26 mouse cellular contexts compared by ENCODE assay signal in genomic region chr11:99493574-99493850, GRCm38 (mm10). TPM values are rescaled to one million over a fixed set of nuclear protein-coding genes. Genes with fewer than 3 reads are reported as not detected.
DNase-seq lines count a peak whose midpoint lies in the region; ATAC-seq and TF ChIP-seq lines count a peak whose summit lies in the region.
"Had no signal": no experiment of that assay in that cellular context is flagged by ENCODE, and none has a peak within 500 bp of the region (broad histone marks: within the 10 kb centered on the region; RNA-seq: fewer than 3 reads in every experiment).

No protein-coding gene starts in this region.

- no peaks in the 10 kb centered on the region for H3K9me3 ChIP-seq in kidney, embryonic 15.5 days (replicated peaks)
- H3K9me3 ChIP-seq in midbrain, embryonic 14.5 days (ENCODE audit: control insufficient read depth, low read length) = no peaks in the 10 kb centered on the region
- no peaks in the 10 kb centered on the region for H3K9me3 ChIP-seq in midbrain, embryonic 11.5 days (ENCODE audit: control insufficient read depth, low read length)
- H3K9me3 ChIP-seq: forebrain, embryonic 13.5 days; hindbrain, embryonic 15.5 days; midbrain, embryonic 10.5 days had no signal

- no peak for TF ChIP-seq CTCF in small intestine, adult 2 months (IDR thresholded peaks at IDR 0.05; ENCODE audit: extremely low read depth, insufficient read length, insufficient replicate concordance, low read depth, low read length)

- TF ChIP-seq POLR2A in small intestine, adult 2 months (IDR thresholded peaks at IDR 0.05; ENCODE audit: low read depth, low read length) = no peak

- H3K27me3 ChIP-seq in kidney, embryonic 15.5 days = no peaks in the 10 kb centered on the region
- H3K27me3 ChIP-seq in midbrain, embryonic 14.5 days (ENCODE audit: control insufficient read depth, insufficient read depth, low read length) = no peaks in the 10 kb centered on the region
- H3K27me3 ChIP-seq in midbrain, embryonic 11.5 days (ENCODE audit: control insufficient read depth, insufficient read depth, low read length) = no peaks in the 10 kb centered on the region
- H3K27me3 ChIP-seq in small intestine, adult 2 months (ENCODE audit: control insufficient read depth, insufficient read depth, low read length) = no peaks in the 10 kb centered on the region
- H3K27me3 ChIP-seq: forebrain, embryonic 13.5 days; hindbrain, embryonic 15.5 days had no signal

- DNase-seq in kidney, postnatal 4 days = no peak
- peak; percentile 15 for DNase-seq in midbrain, embryonic 14.5 days
- no peak for DNase-seq in midbrain, embryonic 11.5 days (ENCODE audit: low spot score, missing footprints)
- no peak for DNase-seq in left cerebral cortex, adult 9 months (ENCODE audit: low spot score in 2 of 2)
- no peak for DNase-seq in ovary, adult 18-20 months (ENCODE audit: low spot score)
- DNase-seq: adrenal gland, postnatal 14 days; B cell, adult 2 months; cerebellum, adult 11 months; cerebellum, postnatal 10 days; gastrocnemius, postnatal 10 days; heart, postnatal 36 days; right cerebral cortex, postnatal 4 days; thymus, postnatal 4 days had no signal

- no peak for ATAC-seq in kidney, embryonic 15.5 days (replicated peaks; ENCODE audit: low FRiP score)
- ATAC-seq in midbrain, embryonic 14.5 days (ENCODE audit: low FRiP score, low TSS enrichment) = no peak
- no peak for ATAC-seq in midbrain, embryonic 11.5 days (ENCODE audit: low FRiP score)
- ATAC-seq: activated CD4-positive, CD25-positive, alpha-beta regulatory T cell, adult 4 months; forebrain, embryonic 13.5 days had no signal

- H3K4me3 ChIP-seq in kidney, embryonic 15.5 days (replicated peaks) = no peak overlapping the region
- H3K4me3 ChIP-seq in midbrain, embryonic 14.5 days (replicated peaks; ENCODE audit: low read depth, low read length) = no peak overlapping the region
- no peak overlapping the region for H3K4me3 ChIP-seq in midbrain, embryonic 11.5 days (ENCODE audit: low read depth, low read length)
- no peak overlapping the region for H3K4me3 ChIP-seq in small intestine, adult 2 months (ENCODE audit: low read depth, low read length)
- H3K4me3 ChIP-seq: erythroblast, embryonic 14.5 days; forebrain, embryonic 13.5 days; hindbrain, embryonic 15.5 days; midbrain, embryonic 10.5 days had no signal

- no peak overlapping the region for H3K9ac ChIP-seq in kidney, embryonic 15.5 days
- H3K9ac ChIP-seq in midbrain, embryonic 14.5 days (replicated peaks; ENCODE audit: low read length) = no peak overlapping the region
- no peak overlapping the region for H3K9ac ChIP-seq in midbrain, embryonic 11.5 days (ENCODE audit: low read length)
- H3K9ac ChIP-seq: forebrain, embryonic 13.5 days; hindbrain, embryonic 15.5 days; liver, embryonic 14.5 days had no signal

- H3K4me1 ChIP-seq in kidney, embryonic 15.5 days = peaks cover 7% of the 10 kb centered on the region
- H3K4me1 ChIP-seq in midbrain, embryonic 14.5 days (ENCODE audit: control insufficient read depth, insufficient read depth, low read length) = no peaks in the 10 kb centered on the region
- H3K4me1 ChIP-seq in midbrain, embryonic 11.5 days (ENCODE audit: control insufficient read depth, insufficient read depth, low read length) = peaks cover 2% of the 10 kb centered on the region; the same call in 1 of the 2 replicates
- H3K4me1 ChIP-seq in small intestine, adult 2 months (ENCODE audit: control insufficient read depth, insufficient read depth, insufficient read length, low read length) = peaks cover 31% of the 10 kb centered on the region
- H3K4me1 ChIP-seq: hindbrain, embryonic 15.5 days had no signal

- 15% methylated on average over 5 of the region's 5 CpGs for WGBS in kidney, embryonic 15.5 days
- 58% methylated on average over 5 of the region's 5 CpGs for WGBS in midbrain, embryonic 14.5 days
- WGBS in midbrain, embryonic 11.5 days = 71% methylated on average over 5 of the region's 5 CpGs
- 18% methylated on average over 5 of the region's 5 CpGs for WGBS in small intestine, adult 2 months

- no peaks in the 10 kb centered on the region for H3K36me3 ChIP-seq in kidney, embryonic 15.5 days
- H3K36me3 ChIP-seq in midbrain, embryonic 14.5 days (ENCODE audit: control insufficient read depth, insufficient read depth, low read length) = no peaks in the 10 kb centered on the region
- H3K36me3 ChIP-seq in midbrain, embryonic 11.5 days (ENCODE audit: control insufficient read depth, insufficient read depth, low read length) = no peaks in the 10 kb centered on the region
- H3K36me3 ChIP-seq in small intestine, adult 2 months (ENCODE audit: control insufficient read depth, insufficient read depth, low read length) = no peaks in the 10 kb centered on the region
- H3K36me3 ChIP-seq: hindbrain, embryonic 15.5 days; midbrain, embryonic 10.5 days had no signal

- no peak overlapping the region for H3K4me2 ChIP-seq in kidney, embryonic 15.5 days
- H3K4me2 ChIP-seq in midbrain, embryonic 14.5 days (ENCODE audit: low read length) = no peak overlapping the region
- no peak overlapping the region for H3K4me2 ChIP-seq in midbrain, embryonic 11.5 days
- H3K4me2 ChIP-seq: forebrain, embryonic 13.5 days; hindbrain, embryonic 15.5 days had no signal

- peak overlapping the region; percentile 75 for H3K27ac ChIP-seq in kidney, embryonic 15.5 days
- no peak overlapping the region for H3K27ac ChIP-seq in midbrain, embryonic 14.5 days (replicated peaks; ENCODE audit: low read depth, low read length)
- no peak overlapping the region for H3K27ac ChIP-seq in midbrain, embryonic 11.5 days (ENCODE audit: low read depth, low read length)
- peak overlapping the region; percentile 60; the same call in 1 of the 2 replicates for H3K27ac ChIP-seq in small intestine, adult 2 months (ENCODE audit: insufficient read depth, low read depth, low read length)
- H3K27ac ChIP-seq: forebrain, embryonic 13.5 days; hindbrain, embryonic 15.5 days; liver, embryonic 14.5 days; macrophage; midbrain, embryonic 10.5 days had no signal

RNA-seq across cellular contexts. Expression of gene Krt23, which starts 0.6 kb away (rescaled TPM):
- 19.9 and 20.3 TPM in 2 replicates for polyA plus RNA-seq in kidney, embryonic 15.5 days (2015; fragmentation: Nextera tagmentation; extraction: Ambion mirVana)
- polyA plus RNA-seq in midbrain, embryonic 14.5 days (2014; fragmentation: Nextera tagmentation; extraction: Ambion mirVana) = 0.39 TPM in 1 of 2 replicates, not detected in the other
- 0.14 TPM in 1 of 2 replicates, not detected in the other for polyA plus RNA-seq in midbrain, embryonic 11.5 days (2014; fragmentation: Nextera tagmentation; extraction: Ambion mirVana)
- polyA plus RNA-seq in small intestine, adult 2 months (2012; rRNA removed) = 4.4 and 7.4 TPM in 2 replicates
- polyA plus RNA-seq: activated CD4-positive, CD25-positive, alpha-beta regulatory T cell, adult 4 months; embryonic facial prominence, embryonic 11.5 days; erythroblast, embryonic 14.5 days; forebrain, embryonic 13.5 days; heart, embryonic 14.5 days; macrophage; midbrain, embryonic 10.5 days; neural tube, embryonic 11.5 days had no signal

RNA-seq across cellular contexts. Expression of gene Krt39, which starts 27.6 kb away (rescaled TPM):
- 0.32 and 0.43 TPM in 2 replicates for polyA plus RNA-seq in kidney, embryonic 15.5 days (2015; fragmentation: Nextera tagmentation; extraction: Ambion mirVana)
- polyA plus RNA-seq in midbrain, embryonic 14.5 days (2014; fragmentation: Nextera tagmentation; extraction: Ambion mirVana) = not detected in 2 replicates
- polyA plus RNA-seq in midbrain, embryonic 11.5 days (2014; fragmentation: Nextera tagmentation; extraction: Ambion mirVana) = not detected in 2 replicates
- not detected in 2 replicates for polyA plus RNA-seq in small intestine, adult 2 months (2012; rRNA removed)
- polyA plus RNA-seq: activated CD4-positive, CD25-positive, alpha-beta regulatory T cell, adult 4 months; embryonic facial prominence, embryonic 11.5 days; erythroblast, embryonic 14.5 days; forebrain, embryonic 13.5 days; heart, embryonic 14.5 days; hindbrain, embryonic 15.5 days; limb, embryonic 14.5 days; liver, embryonic 14.5 days; macrophage; midbrain, embryonic 10.5 days; neural tube, embryonic 11.5 days had no signal

RNA-seq across cellular contexts. Expression of gene Krt40, which starts 49.4 kb away (rescaled TPM):
- not detected in 2 replicates for polyA plus RNA-seq in kidney, embryonic 15.5 days (2015; fragmentation: Nextera tagmentation; extraction: Ambion mirVana)
- not detected in 2 replicates for polyA plus RNA-seq in midbrain, embryonic 14.5 days (2014; fragmentation: Nextera tagmentation; extraction: Ambion mirVana)
- polyA plus RNA-seq in midbrain, embryonic 11.5 days (2014; fragmentation: Nextera tagmentation; extraction: Ambion mirVana) = not detected in 2 replicates
- polyA plus RNA-seq in small intestine, adult 2 months (2012; rRNA removed) = not detected in 2 replicates
- polyA plus RNA-seq: activated CD4-positive, CD25-positive, alpha-beta regulatory T cell, adult 4 months; embryonic facial prominence, embryonic 11.5 days; erythroblast, embryonic 14.5 days; forebrain, embryonic 13.5 days; heart, embryonic 14.5 days; hindbrain, embryonic 15.5 days; limb, embryonic 14.5 days; liver, embryonic 14.5 days; macrophage; midbrain, embryonic 10.5 days; neural tube, embryonic 11.5 days had no signal

RNA-seq across cellular contexts. Expression of gene Krt20, which starts 55.6 kb away (rescaled TPM):
- 1.2 and 1.7 TPM in 2 replicates for polyA plus RNA-seq in kidney, embryonic 15.5 days (2015; fragmentation: Nextera tagmentation; extraction: Ambion mirVana)
- polyA plus RNA-seq in midbrain, embryonic 14.5 days (2014; fragmentation: Nextera tagmentation; extraction: Ambion mirVana) = 0.11 TPM in 1 of 2 replicates, not detected in the other
- polyA plus RNA-seq in midbrain, embryonic 11.5 days (2014; fragmentation: Nextera tagmentation; extraction: Ambion mirVana) = 0.11 and 0.42 TPM in 2 replicates
- 292 and 951 TPM in 2 replicates for polyA plus RNA-seq in small intestine, adult 2 months (2012; rRNA removed)
- polyA plus RNA-seq: erythroblast, embryonic 14.5 days; forebrain, embryonic 13.5 days; macrophage had no signal

RNA-seq across cellular contexts. Expression of gene Krtap3-3, which starts 57.2 kb away (rescaled TPM):
- polyA plus RNA-seq in kidney, embryonic 15.5 days (2015; fragmentation: Nextera tagmentation; extraction: Ambion mirVana) = not detected in 2 replicates
- not detected in 2 replicates for polyA plus RNA-seq in midbrain, embryonic 14.5 days (2014; fragmentation: Nextera tagmentation; extraction: Ambion mirVana)
- not detected in 2 replicates for polyA plus RNA-seq in midbrain, embryonic 11.5 days (2014; fragmentation: Nextera tagmentation; extraction: Ambion mirVana)
- polyA plus RNA-seq in small intestine, adult 2 months (2012; rRNA removed) = not detected in 2 replicates
- polyA plus RNA-seq: activated CD4-positive, CD25-positive, alpha-beta regulatory T cell, adult 4 months; embryonic facial prominence, embryonic 11.5 days; erythroblast, embryonic 14.5 days; forebrain, embryonic 13.5 days; heart, embryonic 14.5 days; hindbrain, embryonic 15.5 days; liver, embryonic 14.5 days; macrophage; midbrain, embryonic 10.5 days; neural tube, embryonic 11.5 days had no signal

Comparison
In these comparisons a context has a peak if more than half of its experiments do, and no peak if none do; other contexts are left out.
1. H3K27ac ChIP-seq: peak in kidney, embryonic 15.5 days (single experiment) and small intestine, adult 2 months (single experiment); none in midbrain, embryonic 14.5 days (single experiment) and midbrain, embryonic 11.5 days (single experiment).